In genomic region chr12:24831153-24831963, GRCm38 (mm10) we compare ENCODE assay signal across 8 mouse cellular contexts. TPM values are rescaled to one million over a fixed set of nuclear protein-coding genes. Genes with fewer than 3 reads are reported as not detected.
DNase-seq lines count a peak whose midpoint lies in the region; ATAC-seq and TF ChIP-seq lines count a peak whose summit lies in the region.

No protein-coding gene starts in this region.

- intact Hi-C loops in heart, adult 2 months (cut with DNase I), result loop anchor here (2.0 to 5.0 kb wide), 2 partner anchors 116 to 123 kb away; partner anchors contain the start of gene Rrm2

- peak overlapping the region; percentile 66 for H3K4me2 ChIP-seq in neural tube, embryonic 11.5 days (ENCODE audit: low read depth)
- peak overlapping the region; percentile 80 for H3K4me2 ChIP-seq in embryonic facial prominence, embryonic 13.5 days
- peak overlapping the region; percentile 77 for H3K4me2 ChIP-seq in limb, embryonic 14.5 days (replicated peaks; ENCODE audit: low read depth, low read length, severe bottlenecking)
- H3K4me2 ChIP-seq in midbrain, embryonic 16.5 days (ENCODE audit: low read length), result peak overlapping the region; percentile 83

- TF ChIP-seq CTCF in heart, adult 2 months (IDR thresholded peaks at IDR 0.05), result peak; percentile 50
- no peak for TF ChIP-seq CTCF in kidney, adult 2 months (conservative IDR thresholded peaks at IDR 0.05; ENCODE audit: insufficient read depth, insufficient read length, low read depth, low read length)

- peaks cover 10% of the 10 kb centered on the region; the same call in 1 of the 2 replicates for H3K4me1 ChIP-seq in neural tube, embryonic 11.5 days (ENCODE audit: control insufficient read depth, insufficient read depth, low read length)
- H3K4me1 ChIP-seq in embryonic facial prominence, embryonic 13.5 days, result peaks cover 32% of the 10 kb centered on the region
- peaks cover 3% of the 10 kb centered on the region; the same call in 1 of the 2 replicates for H3K4me1 ChIP-seq in heart, adult 2 months (ENCODE audit: control insufficient read depth, insufficient read depth, low read length)
- no peaks in the 10 kb centered on the region for H3K4me1 ChIP-seq in kidney, adult 2 months (ENCODE audit: control insufficient read depth, insufficient read depth, low read length)
- peaks cover 12% of the 10 kb centered on the region for H3K4me1 ChIP-seq in limb, embryonic 14.5 days (ENCODE audit: control insufficient read depth, insufficient read depth, low read length)
- H3K4me1 ChIP-seq in midbrain, embryonic 16.5 days (ENCODE audit: control insufficient read depth, insufficient read depth, low read length), result peaks cover 47% of the 10 kb centered on the region

- H3K27ac ChIP-seq in neural tube, embryonic 11.5 days (ENCODE audit: low read depth, low read length), result peak overlapping the region; percentile 97
- H3K27ac ChIP-seq in embryonic facial prominence, embryonic 13.5 days, result peak overlapping the region; percentile 96
- H3K27ac ChIP-seq in heart, adult 2 months, result peak overlapping the region; percentile 87
- peak overlapping the region; percentile 60 for H3K27ac ChIP-seq in kidney, adult 2 months (ENCODE audit: insufficient read depth, low read depth, low read length)
- H3K27ac ChIP-seq in limb, embryonic 14.5 days (replicated peaks; ENCODE audit: low read depth, low read length), result peak overlapping the region; percentile 98
- peak overlapping the region; percentile 97 for H3K27ac ChIP-seq in midbrain, embryonic 16.5 days (ENCODE audit: low read length)

- H3K9ac ChIP-seq in neural tube, embryonic 11.5 days (ENCODE audit: low read length), result peak overlapping the region; percentile 97
- peak overlapping the region; percentile 98 for H3K9ac ChIP-seq in embryonic facial prominence, embryonic 13.5 days
- peak overlapping the region; percentile 82 for H3K9ac ChIP-seq in heart, adult 2 months (ENCODE audit: low read depth, low read length)
- peak overlapping the region; percentile 93 for H3K9ac ChIP-seq in limb, embryonic 14.5 days (ENCODE audit: low read depth, low read length, severe bottlenecking)
- peak overlapping the region; percentile 93 for H3K9ac ChIP-seq in midbrain, embryonic 16.5 days (ENCODE audit: low read depth, low read length)

- no peaks in the 10 kb centered on the region for H3K27me3 ChIP-seq in neural tube, embryonic 11.5 days (ENCODE audit: control insufficient read depth, insufficient read depth, low read length)
- no peaks in the 10 kb centered on the region for H3K27me3 ChIP-seq in embryonic facial prominence, embryonic 13.5 days
- no peaks in the 10 kb centered on the region for H3K27me3 ChIP-seq in heart, adult 2 months (ENCODE audit: control insufficient read depth, insufficient read depth, low read length)
- H3K27me3 ChIP-seq in kidney, adult 2 months (replicated peaks; ENCODE audit: control insufficient read depth, insufficient read depth, low read length), result no peaks in the 10 kb centered on the region
- H3K27me3 ChIP-seq in limb, embryonic 14.5 days (ENCODE audit: control insufficient read depth, insufficient read depth, low read length), result no peaks in the 10 kb centered on the region
- no peaks in the 10 kb centered on the region for H3K27me3 ChIP-seq in midbrain, embryonic 16.5 days (ENCODE audit: control insufficient read depth, insufficient read depth, low read depth, low read length)

- TF ChIP-seq EP300 in heart, adult 2 months (IDR thresholded peaks at IDR 0.05; ENCODE audit: insufficient read depth, low read depth, low read length), result 0 out of 2 replicates have a peak, but pooled peaks have one; percentile 30

- peak; percentile 99 for DNase-seq in neural tube, embryonic 11.5 days (ENCODE audit: low spot score)
- DNase-seq in neural tube, embryonic 10.5 days (ENCODE audit: extremely low spot score, low spot score), result no peak
- DNase-seq in heart, adult 2 months, result peak; percentile 85 to 89
- DNase-seq in kidney, adult 2 months, result peak; percentile 81
- DNase-seq in limb, embryonic 14.5 days (ENCODE audit: low spot score), result peak; percentile 96
- DNase-seq in spleen, postnatal 4 days (ENCODE audit: low spot score in 2 of 2), result peak; percentile 58 to 84

- peak; percentile 99 for ATAC-seq in neural tube, embryonic 11.5 days (ENCODE audit: insufficient read depth, low FRiP score, low TSS enrichment)
- peak; percentile 100 for ATAC-seq in embryonic facial prominence, embryonic 13.5 days (ENCODE audit: insufficient number of reproducible peaks, insufficient read depth, low FRiP score, low TSS enrichment, low read depth)
- ATAC-seq in limb, embryonic 14.5 days (ENCODE audit: low FRiP score, low read depth), result peak; percentile 99
- ATAC-seq in midbrain, embryonic 16.5 days, result peak; percentile 99

- H3K4me3 ChIP-seq in neural tube, embryonic 11.5 days (ENCODE audit: low read depth, low read length), result peak overlapping the region; percentile 91
- peak overlapping the region; percentile 90 for H3K4me3 ChIP-seq in embryonic facial prominence, embryonic 13.5 days
- H3K4me3 ChIP-seq in heart, adult 2 months, result peak overlapping the region; percentile 98
- H3K4me3 ChIP-seq in kidney, adult 2 months (ENCODE audit: insufficient read depth, low read depth, low read length), result peak overlapping the region; percentile 95
- H3K4me3 ChIP-seq in limb, embryonic 14.5 days (replicated peaks; ENCODE audit: low read length), result peak overlapping the region; percentile 90
- H3K4me3 ChIP-seq in midbrain, embryonic 16.5 days (ENCODE audit: low read depth, low read length), result peak overlapping the region; percentile 58

- peak; percentile 36; the same call in 1 of the 2 replicates for TF ChIP-seq POLR2A in heart, adult 2 months (IDR thresholded peaks at IDR 0.05; ENCODE audit: insufficient read depth, low read depth, low read length)
- no peak for TF ChIP-seq POLR2A in kidney, adult 2 months (IDR thresholded peaks at IDR 0.05; ENCODE audit: low read depth, low read length)
- TF ChIP-seq POLR2A in limb, embryonic 14.5 days (IDR thresholded peaks at IDR 0.05; ENCODE audit: borderline replicate concordance, extremely low read depth, insufficient read depth, insufficient read length), result peak; percentile 90; the same call in 1 of the 2 replicates

- no peaks in the 10 kb centered on the region for H3K9me3 ChIP-seq in neural tube, embryonic 11.5 days (ENCODE audit: control insufficient read depth, low read length)
- no peaks in the 10 kb centered on the region for H3K9me3 ChIP-seq in embryonic facial prominence, embryonic 13.5 days
- no peaks in the 10 kb centered on the region for H3K9me3 ChIP-seq in limb, embryonic 14.5 days (ENCODE audit: control insufficient read depth, low read length)
- H3K9me3 ChIP-seq in midbrain, embryonic 16.5 days (replicated peaks; ENCODE audit: control insufficient read depth, low read length, poor library complexity, severe bottlenecking), result no peaks in the 10 kb centered on the region

- WGBS in neural tube, embryonic 11.5 days, result under 1% methylated on average over 81 of the region's 95 CpGs
- under 1% methylated on average over 95 of the region's 95 CpGs for WGBS in embryonic facial prominence, embryonic 13.5 days
- 1% methylated on average over 91 of the region's 95 CpGs for WGBS in heart, adult 2 months
- under 1% methylated on average over 92 of the region's 95 CpGs for WGBS in kidney, adult 2 months
- 0% methylated on average over 57 of the region's 95 CpGs for WGBS in limb, embryonic 14.5 days
- under 1% methylated on average over 83 of the region's 95 CpGs for WGBS in midbrain, embryonic 16.5 days

- no peaks in the 10 kb centered on the region for H3K79me2 ChIP-seq in heart, adult 2 months (replicated peaks; ENCODE audit: control insufficient read depth, insufficient read depth, low read length)

- no peaks in the 10 kb centered on the region for H3K36me3 ChIP-seq in neural tube, embryonic 11.5 days (ENCODE audit: control insufficient read depth, insufficient read depth, low read length)
- no peaks in the 10 kb centered on the region for H3K36me3 ChIP-seq in embryonic facial prominence, embryonic 13.5 days
- peaks cover 2% of the 10 kb centered on the region for H3K36me3 ChIP-seq in heart, adult 2 months (ENCODE audit: control insufficient read depth, insufficient read depth, low read length)
- H3K36me3 ChIP-seq in kidney, adult 2 months (ENCODE audit: control insufficient read depth, insufficient read depth, low read length), result no peaks in the 10 kb centered on the region
- H3K36me3 ChIP-seq in limb, embryonic 14.5 days (ENCODE audit: control insufficient read depth, insufficient read depth, low read length), result no peaks in the 10 kb centered on the region
- H3K36me3 ChIP-seq in midbrain, embryonic 16.5 days (ENCODE audit: control insufficient read depth, insufficient read depth, low read length), result no peaks in the 10 kb centered on the region

RNA-seq across cellular contexts. Expression of gene Mboat2, which starts 0.7 kb away (rescaled TPM):
- 51.0 and 60.9 TPM in 2 replicates for polyA plus RNA-seq in neural tube, embryonic 11.5 days (2014; fragmentation: Nextera tagmentation; extraction: Ambion mirVana)
- 49.9 and 51.8 TPM in 2 replicates for polyA plus RNA-seq in embryonic facial prominence, embryonic 13.5 days (2015; fragmentation: Nextera tagmentation; extraction: Ambion mirVana)
- 10 to 100 TPM in 1 of 2 experiments, 1 to 10 TPM in 1; 8.4 to 12.3 TPM for total RNA-seq in heart, adult 2 months (2021)
- polyA plus RNA-seq in heart, adult 2 months (2012; rRNA removed), result 3.8 and 16.8 TPM in 2 replicates
- 5.2 and 6.2 TPM in 2 replicates for polyA plus RNA-seq in kidney, adult 2 months (2012; rRNA removed)
- 24.7 and 25.2 TPM in 2 replicates for polyA plus RNA-seq in limb, embryonic 14.5 days (2012; rRNA removed)
- polyA plus RNA-seq in limb, embryonic 14.5 days (2014; fragmentation: Nextera tagmentation; extraction: Ambion mirVana), result 66.4 and 70.5 TPM in 2 replicates
- 69.0 and 74.4 TPM in 2 replicates for polyA plus RNA-seq in midbrain, embryonic 16.5 days (2015; fragmentation: Nextera tagmentation; extraction: Ambion mirVana)
